Mouse (Mus musculus): Measurements from ENCODE around the gene Rabggta.

DNA sequence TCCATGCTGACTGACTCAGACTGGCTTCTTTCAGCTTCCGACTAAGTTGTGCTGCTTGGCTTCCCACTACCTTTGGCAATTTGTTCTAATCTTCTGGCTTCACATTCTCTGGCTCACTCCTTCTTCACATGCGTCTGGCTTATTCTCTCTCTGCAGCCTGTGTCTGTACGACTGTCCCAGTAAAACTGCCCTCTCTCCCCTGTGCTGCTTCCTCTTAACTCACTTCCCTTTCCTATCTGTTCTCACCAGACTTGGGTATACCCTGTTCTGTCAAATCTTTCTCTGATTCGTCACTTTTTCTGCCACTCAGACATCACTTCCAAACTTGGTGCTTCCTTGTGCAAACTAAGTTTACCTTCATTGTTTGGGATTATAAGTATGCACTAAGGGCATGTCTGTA lies 24.8 kb downstream of the Rabggta start:
- TF ChIP-seq GATA1 (IDR thresholded peaks at IDR 0.05; ENCODE audit: borderline replicate concordance, low read length) (no peak), FLI1 (IDR thresholded peaks at IDR 0.05; ENCODE audit: low read length) (no peak)
